Mouse (Mus musculus) mouse trophoblast stem cell (cell line): ENCODE results near the gene Klhdc8a.

Experiments used
- in situ Hi-C, 2 experiments: fragments of 300-500 bp; cut with MseI, MboI; formaldehyde crosslinking; loops; 2 replicates in 1 of 2; 3 replicates in 1 of 2; pipeline ENCODE4 v1.15.1; 2025

Klhdc8a gene

DNA sequence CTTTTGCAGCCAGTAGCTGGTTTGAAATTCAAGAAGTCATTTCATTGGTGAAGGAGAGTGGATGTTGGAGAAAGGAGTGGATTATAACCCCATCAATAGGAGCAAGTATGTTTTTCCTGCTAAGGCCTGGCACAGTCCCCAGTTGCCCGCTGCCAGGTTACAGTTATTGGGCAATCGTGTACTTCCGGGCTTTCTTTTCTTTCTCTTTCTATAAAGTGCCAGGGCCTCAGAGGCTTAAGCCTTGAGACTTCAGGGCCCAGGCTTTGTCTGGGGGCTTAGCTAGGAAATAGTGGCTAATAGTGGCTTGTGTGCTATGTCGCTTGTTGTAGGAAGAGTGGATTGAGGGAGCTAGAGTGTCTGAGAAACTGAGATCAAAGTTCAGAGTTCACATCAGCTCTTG, 19.0 kb downstream of the Klhdc8a start:
- in situ Hi-C loops = no loop called here

- in situ Hi-C loops = no loop called here
These were observed 19.8 kb downstream of the Klhdc8a start for GRCm38 (mm10) chr1:132317894-132318863.

- in situ Hi-C loops = no loop called here
These were observed 20.8 kb downstream of the Klhdc8a start for GRCm38 (mm10) chr1:132319242-132319641.

DNA sequence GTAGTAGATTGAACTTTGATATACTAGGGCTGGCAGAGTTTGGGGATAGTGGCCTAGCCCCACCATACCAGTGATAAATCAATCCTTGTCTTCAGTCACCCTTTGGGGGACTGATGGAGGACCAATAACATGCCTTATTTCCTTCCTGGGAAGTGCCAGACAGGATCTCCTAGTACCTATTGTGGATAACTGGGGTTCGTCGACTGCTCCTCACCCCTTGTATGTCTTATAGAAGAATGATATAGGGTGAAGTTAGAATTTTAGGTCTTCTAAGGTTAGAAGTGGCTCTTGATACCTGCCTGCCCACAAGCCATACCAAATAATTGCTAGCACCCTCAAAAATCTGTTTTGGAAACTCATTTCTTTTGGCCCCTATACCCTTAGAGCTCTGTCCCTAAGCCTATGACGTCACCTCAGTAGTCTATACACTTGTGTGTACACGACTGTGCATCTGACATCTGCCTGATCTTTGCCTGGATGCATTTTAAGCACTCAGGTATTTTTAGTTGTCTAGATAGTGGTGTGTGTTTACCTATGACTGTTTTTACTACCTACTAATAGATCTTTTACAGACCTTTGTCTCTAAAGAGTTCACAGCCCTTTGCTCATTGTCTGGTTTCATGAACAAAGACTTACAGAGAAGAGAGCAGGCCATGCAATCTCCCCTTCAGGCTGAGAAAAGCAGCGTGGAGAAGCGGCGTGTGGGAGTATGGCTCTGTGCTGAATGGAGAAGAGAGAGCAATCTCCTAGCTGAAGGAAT, 23.6 kb downstream of the Klhdc8a start:
- in situ Hi-C loops = no loop called here

DNA sequence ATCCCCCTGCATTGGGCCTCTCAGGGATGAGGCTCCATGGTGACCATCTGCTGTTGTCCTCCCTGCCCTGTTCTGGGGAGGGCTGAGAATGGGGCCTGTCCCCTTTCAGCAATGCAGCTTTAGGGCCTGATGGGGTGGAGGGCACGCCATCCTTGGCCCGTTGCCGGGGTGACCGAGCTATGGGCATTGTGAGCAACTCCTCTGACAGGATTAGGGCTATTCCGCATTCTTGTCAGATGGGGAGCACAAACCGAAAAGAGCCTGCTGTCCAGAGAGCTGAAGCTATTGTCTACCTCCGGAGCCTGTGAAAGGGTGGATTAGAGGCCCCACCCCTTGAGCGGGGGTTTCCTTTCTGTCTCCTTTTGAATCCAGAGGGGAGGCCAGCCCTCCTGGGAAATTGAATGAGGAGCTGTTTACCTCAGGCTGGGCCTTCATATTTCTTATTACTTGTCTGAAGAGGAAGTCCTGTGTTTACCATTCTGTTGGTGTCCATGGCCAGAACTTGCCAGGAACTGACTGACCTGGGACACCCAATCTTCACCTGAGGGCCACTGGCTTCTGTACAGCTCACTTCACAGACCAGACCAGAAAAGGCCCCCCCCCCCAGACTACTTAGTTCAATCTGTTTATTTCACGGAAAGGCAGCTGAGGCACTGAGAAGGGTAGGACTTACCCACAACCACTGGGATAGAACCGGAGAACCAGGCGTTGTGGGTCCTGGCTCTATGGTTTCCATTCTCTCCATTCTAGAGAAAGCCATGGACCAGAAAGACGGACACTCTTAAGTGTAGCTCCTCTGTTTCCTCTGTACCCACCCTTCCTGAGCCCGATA, 24.5 kb downstream of the Klhdc8a start:
- in situ Hi-C loops = no loop called here

DNA sequence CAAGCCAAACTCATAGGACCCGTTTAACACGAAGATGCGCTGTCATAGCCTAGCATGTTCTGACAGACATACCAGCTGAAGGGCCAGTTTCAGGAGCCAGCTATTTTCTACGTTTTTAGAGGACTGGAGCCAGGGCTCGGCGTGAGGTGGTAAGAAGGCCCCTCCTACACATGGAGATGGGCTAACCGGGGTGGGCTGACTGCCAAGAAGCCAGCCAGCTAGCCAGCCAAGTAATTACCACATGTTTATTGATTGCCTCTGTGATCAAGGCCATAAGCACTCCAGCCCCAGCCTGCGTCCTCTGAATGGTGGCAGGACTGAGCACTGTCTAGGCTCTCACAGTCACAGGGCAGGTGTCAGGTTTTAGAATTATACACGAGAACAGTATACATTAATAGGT, 28.4 kb downstream of the Klhdc8a start:
- in situ Hi-C loops = no loop called here

DNA sequence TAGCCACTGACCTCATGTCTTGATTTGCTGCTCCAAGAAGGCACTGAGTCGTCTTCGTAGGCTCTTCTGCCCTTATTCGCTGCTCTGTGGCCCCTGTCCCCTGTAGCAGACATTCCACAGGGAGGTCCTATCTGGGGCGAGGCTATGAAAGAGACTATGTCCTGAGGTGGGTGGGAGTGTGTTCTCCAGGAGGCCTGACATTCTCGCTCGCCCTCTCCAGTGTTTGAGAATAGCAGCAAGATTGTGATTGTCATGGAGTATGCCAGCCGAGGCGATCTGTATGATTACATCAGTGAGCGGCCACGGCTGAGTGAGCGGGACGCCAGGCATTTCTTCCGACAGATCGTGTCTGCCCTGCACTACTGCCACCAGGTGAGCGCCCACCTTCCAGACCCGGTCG, 29.1 kb downstream of the Klhdc8a start:
- in situ Hi-C loops = no loop called here

DNA sequence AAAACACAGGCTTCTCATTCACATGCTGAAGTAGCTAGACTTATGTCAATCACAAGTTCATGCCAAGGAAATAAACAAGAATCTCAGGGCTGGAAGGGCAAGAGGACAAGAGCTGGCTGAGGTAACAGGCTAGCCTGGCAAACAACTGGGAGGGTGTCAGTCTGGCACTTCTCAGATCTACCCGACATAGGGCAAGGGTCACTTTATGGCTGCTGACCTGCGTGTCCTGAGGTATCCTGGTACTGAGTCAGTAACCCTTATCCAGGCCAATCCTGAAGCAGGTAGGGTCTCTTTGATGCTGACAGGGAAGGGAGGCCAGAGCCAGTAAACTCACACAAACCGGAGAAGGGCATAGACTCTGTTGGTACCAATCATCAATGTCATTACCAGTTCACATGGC, 30.1 kb downstream of the Klhdc8a start:
- in situ Hi-C loops = no loop called here

- in situ Hi-C loops = no loop called here
These were observed 31.2 kb downstream of the Klhdc8a start for GRCm38 (mm10) chr1:132329656-132330055.

DNA sequence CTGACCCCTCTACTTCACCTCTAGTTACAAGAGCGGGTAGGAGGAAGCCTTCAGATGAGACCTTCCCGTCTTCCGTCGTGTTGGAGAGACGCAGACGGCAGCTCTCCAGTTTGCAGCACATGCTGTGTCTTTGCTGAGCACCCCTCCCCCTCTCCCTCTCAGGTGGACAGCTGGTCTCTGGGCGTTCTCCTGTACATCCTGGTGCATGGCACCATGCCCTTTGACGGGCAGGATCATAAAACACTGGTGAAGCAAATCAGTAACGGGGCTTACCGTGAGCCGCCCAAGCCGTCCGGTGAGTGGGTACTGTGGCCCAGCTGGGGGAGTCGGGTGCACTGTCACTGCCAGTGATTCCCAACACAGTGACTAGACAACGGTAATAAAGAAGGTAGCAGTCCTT, 32.0 kb downstream of the Klhdc8a start:
- in situ Hi-C loops = no loop called here

DNA sequence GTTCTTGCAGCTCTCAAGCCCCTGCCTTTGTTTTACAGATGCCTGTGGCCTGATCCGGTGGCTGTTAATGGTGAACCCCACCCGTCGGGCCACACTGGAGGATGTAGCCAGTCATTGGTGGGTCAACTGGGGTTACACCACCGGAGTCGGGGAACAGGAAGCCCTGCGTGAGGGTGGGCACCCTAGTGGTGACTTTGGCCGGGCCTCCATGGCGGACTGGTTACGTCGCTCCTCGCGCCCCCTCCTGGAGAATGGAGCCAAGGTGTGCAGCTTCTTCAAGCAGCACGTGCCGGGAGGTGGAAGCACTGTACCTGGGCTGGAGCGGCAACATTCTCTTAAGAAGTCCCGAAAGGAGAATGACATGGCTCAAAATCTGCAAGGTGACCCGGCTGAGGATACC, 32.9 kb downstream of the Klhdc8a start:
- in situ Hi-C loops = no loop called here

- in situ Hi-C loops = no loop called here
These were observed 34.8 kb downstream of the Klhdc8a start for GRCm38 (mm10) chr1:132333201-132333600.

DNA sequence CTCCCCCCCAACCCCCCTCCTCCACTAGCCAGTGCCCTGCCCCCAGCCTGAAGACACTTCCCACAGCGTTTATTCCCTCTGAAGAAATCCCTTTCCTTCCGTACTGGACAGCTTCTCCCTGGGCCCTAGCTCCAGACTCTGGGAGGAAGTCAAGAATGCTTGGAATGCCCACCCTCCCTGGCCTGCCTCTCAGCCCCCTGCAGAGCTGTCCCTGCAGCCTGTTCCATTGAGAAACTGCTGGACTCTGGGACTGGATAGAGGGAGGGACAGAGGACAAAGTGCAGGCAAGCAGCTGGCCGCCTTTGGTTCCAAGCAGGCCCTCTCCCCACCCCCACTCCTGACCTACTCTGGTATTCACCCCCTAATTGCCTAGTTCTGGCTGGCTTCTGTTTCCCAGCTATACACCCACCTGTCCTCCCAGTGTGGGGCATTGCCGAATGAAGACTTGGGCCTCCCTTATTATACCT, 35.3 kb downstream of the Klhdc8a start:
- in situ Hi-C loops = no loop called here

GRCm38 (mm10) chr1:132334178-132334801, 35.9 kb downstream of the Klhdc8a start:
- in situ Hi-C loops = no loop called here

- in situ Hi-C loops = no loop called here
These were observed 37.0 kb downstream of the Klhdc8a start for GRCm38 (mm10) chr1:132335378-132335965.

- in situ Hi-C loops = no loop called here
These were observed 38.5 kb downstream of the Klhdc8a start for GRCm38 (mm10) chr1:132336921-132337320.

DNA sequence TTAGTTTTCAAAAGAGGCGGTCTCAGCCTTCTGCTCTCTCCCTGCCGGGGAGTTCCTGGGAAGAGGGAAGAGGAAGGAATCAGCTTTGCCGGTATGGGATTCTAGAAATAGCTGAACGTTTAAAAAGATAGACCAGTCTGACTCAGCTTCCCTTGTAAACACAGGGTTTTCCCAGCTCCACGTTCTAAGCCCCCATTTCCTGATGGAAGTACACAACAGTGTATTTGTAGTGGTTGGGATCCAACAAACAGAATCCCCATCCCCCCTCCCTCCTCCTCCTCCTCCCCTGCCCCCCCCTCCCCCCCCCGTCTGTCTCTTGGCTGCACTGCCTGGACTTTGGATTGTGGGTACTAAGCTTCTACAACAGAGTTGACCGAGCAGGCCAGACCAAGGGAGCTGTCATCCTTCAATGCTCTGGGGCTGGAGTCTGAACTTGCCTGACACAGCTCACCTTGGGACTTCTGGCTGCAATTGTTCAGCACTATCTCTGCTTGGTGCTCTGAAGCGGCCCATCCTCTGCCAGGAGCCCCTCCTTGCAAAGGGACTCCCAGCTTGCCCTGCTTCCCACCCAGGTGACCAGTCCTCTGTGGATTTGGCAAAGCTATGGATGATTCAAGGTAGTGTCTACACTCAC, 39.7 kb downstream of the Klhdc8a start:
- in situ Hi-C loops = no loop called here

DNA sequence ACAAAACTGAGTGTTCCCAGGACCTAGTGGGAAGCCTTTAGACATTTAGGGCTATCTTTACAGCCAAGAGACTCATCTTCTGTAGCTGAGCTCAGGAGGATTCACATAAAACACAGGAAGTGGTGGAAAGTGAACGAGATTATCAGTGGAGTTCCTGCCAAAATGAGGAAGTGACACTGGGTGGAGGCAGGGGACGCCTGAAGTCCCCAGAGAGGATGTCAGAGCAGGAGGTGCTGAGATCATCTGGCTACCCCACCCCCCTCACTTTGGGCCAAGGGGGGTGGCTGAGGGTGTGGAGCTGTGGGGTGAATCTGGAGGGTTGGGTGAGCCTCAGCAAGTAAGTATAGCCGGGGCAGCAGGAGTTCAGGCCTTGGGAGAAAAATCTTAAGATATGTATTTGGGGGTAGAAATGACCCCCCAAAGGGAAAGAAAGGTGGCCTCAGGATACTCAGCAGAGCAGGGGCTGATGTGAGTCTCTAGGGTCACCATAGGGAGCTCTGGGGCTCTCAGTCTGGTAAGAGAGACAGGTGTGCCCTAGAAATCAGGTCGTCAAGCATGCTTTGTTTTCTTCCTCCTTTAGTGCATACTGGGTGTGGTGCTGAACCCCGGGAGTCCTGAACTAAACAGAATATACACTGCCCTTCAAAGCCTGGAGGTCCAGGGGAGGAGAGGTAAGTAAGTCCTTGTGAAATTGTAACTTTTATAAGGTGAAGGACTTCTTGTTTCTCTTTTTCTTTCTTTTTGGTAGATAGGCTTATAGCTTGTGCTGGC, 43.5 kb downstream of the Klhdc8a start:
- in situ Hi-C loops = no loop called here

GRCm38 (mm10) chr1:132342518-132342917, 44.1 kb downstream of the Klhdc8a start:
- in situ Hi-C loops = no loop called here

DNA sequence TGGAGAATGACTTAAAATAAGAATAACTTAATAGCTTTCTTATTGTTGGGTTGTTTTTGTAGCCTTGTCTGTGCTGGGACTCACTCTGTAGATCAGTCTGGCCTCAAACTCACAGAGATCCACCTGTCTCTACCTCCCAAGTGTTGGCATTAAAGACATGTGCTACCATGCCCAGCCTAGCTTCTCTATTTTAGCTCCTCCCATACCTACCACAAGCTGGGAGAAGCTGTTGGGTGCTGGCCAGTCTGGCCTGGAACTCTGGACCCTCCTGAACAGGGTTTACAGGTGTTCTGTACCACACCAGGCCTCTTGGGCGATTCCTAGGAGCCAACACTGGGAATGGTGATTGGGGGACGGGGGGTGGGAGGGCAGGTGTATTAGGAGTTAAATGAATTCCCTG, 44.8 kb downstream of the Klhdc8a start:
- in situ Hi-C loops = no loop called here
